Mouse (Mus musculus) embryonic facial prominence, embryonic 10.5 days (tissue): ENCODE measurements at regions not wholly inside any gene's neighbourhood (a gene's known extent, or its start where the extent isn't known, plus 50 kb on each side); places are given as distances from the start of the nearest gene placed in this dataset.

ENCODE experiments used
- DNase-seq: peaks from one replicate; pipeline ENCODE4 v3.0.0-alpha.2; 2017; ENCODE audit warnings: low spot score
- H3K27ac ChIP-seq: fragments of 300-500 bp; sonication (generic); replicated peaks from 2 replicates; pipeline ENCODE4 v1.5.1; 2016; ENCODE audit warnings: mild to moderate bottlenecking
- H3K27me3 ChIP-seq: fragments of 300-500 bp; sonication (generic); replicated peaks from 2 replicates; pipeline ENCODE4 v1.6.1; 2016; ENCODE audit warnings: low read depth, mild to moderate bottlenecking; ENCODE audit not compliant: poor library complexity, severe bottlenecking
- H3K36me3 ChIP-seq: fragments of 300-500 bp; sonication (generic); replicated peaks from 2 replicates; pipeline ENCODE4 v1.6.1; 2016; ENCODE audit warnings: mild to moderate bottlenecking, moderate library complexity
- H3K4me1 ChIP-seq: fragments of 300-500 bp; sonication (generic); 2 replicates; pipeline ENCODE4 v1.6.1; 2016
- H3K4me3 ChIP-seq: fragments of 300-500 bp; sonication (generic); 2 replicates; pipeline ENCODE4 v1.5.1; 2016; ENCODE audit warnings: mild to moderate bottlenecking, moderate library complexity
- H3K9me3 ChIP-seq: fragments of 300-500 bp; sonication (generic); 2 replicates; pipeline ENCODE4 v1.6.1; 2016; ENCODE audit warnings: mild to moderate bottlenecking
- WGBS: fragments of 180-500 bp; shearing (Covaris S2); methylation state at CpG from one replicate; pipeline ENCODE4 v1.1.7; 2016; 5-methylcytosine and 5-hydroxymethylcytosine counted together

DNA sequence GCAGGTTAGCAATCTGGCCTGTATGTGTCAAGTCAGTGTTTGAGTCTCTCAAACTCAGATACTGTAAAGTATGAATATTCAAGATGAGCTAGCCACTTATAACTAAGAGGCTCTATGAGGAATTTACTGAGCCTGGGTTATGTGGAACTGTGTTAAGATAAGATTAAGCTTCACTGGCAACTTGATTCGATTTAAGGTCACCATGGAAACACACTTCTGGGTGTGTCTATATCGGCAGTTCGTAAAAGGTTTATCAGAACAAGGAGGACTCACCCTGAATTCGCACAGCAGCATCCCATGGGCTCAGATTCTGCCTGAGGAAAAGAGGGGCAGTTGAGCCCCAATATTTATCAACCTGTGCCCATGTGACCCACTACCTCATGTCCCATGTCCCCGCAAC is 224.7 kb downstream of the Sox4 start:
- peaks cover 4% of the 10 kb centered on the region for H3K4me1 ChIP-seq
- H3K4me3 ChIP-seq: no peak overlapping the region
- WGBS: 91% methylated on average over 5 of the region's 5 CpGs
- no peak overlapping the region for H3K27ac ChIP-seq
- DNase-seq: no peak
- H3K27me3 ChIP-seq: no peaks in the 10 kb centered on the region
- no peaks in the 10 kb centered on the region for H3K9me3 ChIP-seq
- no peaks in the 10 kb centered on the region for H3K36me3 ChIP-seq

DNA sequence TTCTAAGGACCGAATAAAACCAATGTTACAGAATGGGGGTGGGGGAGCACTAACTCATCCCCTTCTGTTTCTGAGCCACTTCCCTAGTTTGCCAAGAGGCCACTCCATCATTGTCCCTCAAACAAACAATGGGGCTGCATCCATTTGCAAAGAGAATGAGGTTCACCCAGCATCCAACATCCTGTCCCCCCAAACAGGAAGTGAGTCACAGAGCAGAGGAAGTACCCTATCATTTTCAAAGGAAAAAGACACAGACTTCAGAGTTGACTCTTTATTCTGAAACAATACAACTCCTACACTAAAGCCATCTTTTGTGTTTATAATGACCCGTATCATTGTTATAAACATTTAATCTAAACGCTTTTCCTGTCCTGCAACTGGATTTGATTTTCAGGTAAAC is 229.2 kb downstream of the Sox4 start:
- DNase-seq: no peak
- peaks cover 36% of the 10 kb centered on the region for H3K4me1 ChIP-seq
- H3K36me3 ChIP-seq: no peaks in the 10 kb centered on the region
- no peaks in the 10 kb centered on the region for H3K27me3 ChIP-seq
- H3K9me3 ChIP-seq: no peaks in the 10 kb centered on the region
- no peak overlapping the region for H3K27ac ChIP-seq
- WGBS: 82% methylated on average over 3 of the region's 3 CpGs
- H3K4me3 ChIP-seq: no peak overlapping the region

DNA sequence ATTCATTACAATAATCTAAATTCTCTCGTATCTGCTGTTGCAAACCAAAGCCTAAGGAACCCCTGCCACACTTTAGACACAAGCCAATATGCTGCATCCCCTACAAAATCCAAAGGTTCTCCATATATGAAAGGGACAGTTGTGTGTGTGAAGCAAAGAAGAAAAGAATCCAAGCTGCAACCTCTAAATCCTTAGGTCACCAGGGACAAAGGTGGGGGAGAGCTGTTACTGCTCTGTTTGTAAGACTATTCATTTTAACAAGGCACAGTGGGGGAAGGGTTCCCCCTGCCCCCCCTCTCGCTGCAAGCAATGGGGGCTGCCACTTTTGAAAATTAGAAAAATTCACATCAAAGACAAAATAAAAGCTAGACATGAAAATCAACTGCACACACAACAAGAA is 231.4 kb downstream of the Sox4 start:
- peaks cover 58% of the 10 kb centered on the region for H3K4me1 ChIP-seq
- WGBS: 67% methylated on average over 2 of the region's 2 CpGs
- H3K27ac ChIP-seq: peak overlapping the region; percentile 32; the same call in 1 of the 2 replicates
- H3K27me3 ChIP-seq: no peaks in the 10 kb centered on the region
- H3K4me3 ChIP-seq: no peak overlapping the region
- H3K9me3 ChIP-seq: no peaks in the 10 kb centered on the region
- no peaks in the 10 kb centered on the region for H3K36me3 ChIP-seq
- no peak for DNase-seq

DNA sequence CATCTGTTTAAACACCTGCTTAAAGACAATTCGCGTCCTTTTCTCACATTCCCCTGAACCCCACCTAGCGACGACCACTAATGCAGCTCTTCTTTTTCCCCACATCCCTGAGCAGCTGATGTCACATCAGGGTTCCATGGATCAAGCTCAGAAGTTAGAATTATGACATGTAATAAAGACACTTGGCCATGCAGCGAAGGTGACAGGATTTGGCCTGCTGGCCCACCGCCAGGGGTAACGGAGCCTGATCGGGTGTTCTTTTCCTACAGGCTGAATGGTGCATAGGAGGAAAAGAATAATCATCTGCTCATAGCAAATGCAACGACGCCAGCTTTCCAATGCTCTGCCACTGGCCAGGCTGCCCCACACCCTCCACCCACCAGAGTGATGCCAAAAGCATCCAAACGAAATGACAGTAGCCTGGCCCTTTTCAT is 231.9 kb downstream of the Sox4 start:
- Histone ChIP-seq H3K27me3 (no peaks in the 10 kb centered on the region), H3K36me3 (no peaks in the 10 kb centered on the region), H3K9me3 (no peaks in the 10 kb centered on the region), H3K27ac (peak overlapping the region; percentile 44; the same call in 1 of the 2 replicates), H3K4me3 (no peak overlapping the region), H3K4me1 (peaks cover 59% of the 10 kb centered on the region)
- DNase-seq: no peak
- 79% methylated on average over 11 of the region's 11 CpGs for WGBS

DNA sequence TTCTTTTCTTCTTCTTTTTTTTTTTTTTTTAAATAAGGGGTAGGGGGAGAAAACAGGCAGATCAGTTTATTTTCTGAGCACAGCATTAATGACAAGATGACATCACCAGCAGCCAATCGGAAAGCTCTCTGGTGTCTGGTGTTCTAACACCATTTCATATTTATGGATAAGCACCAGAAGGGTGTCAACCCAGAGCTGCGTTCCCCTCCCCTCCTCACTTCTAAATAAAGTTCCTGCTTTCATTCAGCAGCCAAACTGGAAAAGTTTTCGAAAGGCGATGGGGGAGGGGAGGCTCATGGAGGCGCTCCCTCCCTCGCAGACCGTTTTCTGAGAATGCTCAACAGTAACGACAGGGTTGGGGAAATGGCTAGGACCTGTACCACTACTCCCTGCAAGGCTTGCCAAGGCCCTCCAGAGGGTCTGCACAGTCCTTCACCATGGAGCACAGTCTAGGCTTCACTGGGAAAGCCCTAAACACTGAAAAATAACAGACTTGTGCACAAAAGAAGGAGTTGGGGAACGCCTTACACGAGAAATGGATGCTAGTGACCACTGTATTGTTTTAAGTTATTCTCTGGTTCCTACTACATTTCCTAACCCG is 232.8 kb downstream of the Sox4 start:
- H3K4me3 ChIP-seq: 0 out of 2 replicates have a peak overlapping the region, but pooled peaks have one; percentile 4
- peak overlapping the region; percentile 77 for H3K27ac ChIP-seq
- no peak for DNase-seq
- 44% methylated on average over 11 of the region's 11 CpGs for WGBS
- H3K36me3 ChIP-seq: no peaks in the 10 kb centered on the region
- no peaks in the 10 kb centered on the region for H3K27me3 ChIP-seq
- H3K4me1 ChIP-seq: peaks cover 59% of the 10 kb centered on the region
- no peaks in the 10 kb centered on the region for H3K9me3 ChIP-seq

DNA sequence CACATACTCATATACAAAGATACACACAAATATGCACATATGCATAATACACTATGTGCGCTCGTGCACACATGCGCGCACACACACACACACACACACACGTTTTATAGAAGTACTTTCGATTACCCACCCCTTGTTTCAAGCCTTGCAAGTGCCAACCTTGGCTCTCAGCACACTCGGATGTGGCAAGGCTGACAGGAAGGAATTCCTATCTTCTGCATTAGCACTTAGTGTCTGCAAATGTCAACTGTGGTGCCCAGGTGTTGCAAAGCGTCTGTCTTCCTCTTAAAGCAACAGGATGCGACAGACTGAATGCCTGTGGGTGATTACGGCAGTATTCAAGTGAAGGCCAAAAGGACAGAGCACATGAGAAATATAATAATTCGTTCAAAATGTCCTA is 233.3 kb downstream of the Sox4 start:
- WGBS: 74% methylated on average over 11 of the region's 11 CpGs
- Histone ChIP-seq H3K27ac (peak overlapping the region; percentile 48; the same call in 1 of the 2 replicates), H3K27me3 (no peaks in the 10 kb centered on the region), H3K36me3 (no peaks in the 10 kb centered on the region), H3K9me3 (no peaks in the 10 kb centered on the region), H3K4me1 (peaks cover 59% of the 10 kb centered on the region), H3K4me3 (no peak overlapping the region)
- no peak for DNase-seq

DNA sequence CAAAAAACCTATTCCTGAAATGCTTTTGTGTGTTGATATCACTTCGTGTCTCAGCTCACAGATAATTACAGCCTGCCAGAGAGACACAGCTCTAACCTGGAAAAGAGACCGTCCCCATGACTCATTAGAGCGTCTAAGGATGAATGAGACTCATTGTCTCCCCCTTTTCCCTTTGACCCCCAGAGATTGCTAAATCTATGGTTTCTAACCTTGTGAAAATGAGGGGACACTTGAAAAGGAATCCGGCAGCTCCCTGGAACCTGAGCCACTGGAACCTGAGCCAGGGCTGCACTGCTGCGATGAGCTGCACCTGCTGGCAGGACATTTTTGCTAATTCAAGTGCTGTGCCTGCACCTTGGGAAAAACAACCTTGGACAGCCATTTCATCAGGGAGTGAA is 234.6 kb downstream of the Sox4 start:
- no peaks in the 10 kb centered on the region for H3K36me3 ChIP-seq
- WGBS: 24% methylated on average over 5 of the region's 5 CpGs
- H3K4me3 ChIP-seq: 0 out of 2 replicates have a peak overlapping the region, but pooled peaks have one; percentile 0
- peak; percentile 48 for DNase-seq
- H3K27me3 ChIP-seq: no peaks in the 10 kb centered on the region
- H3K27ac ChIP-seq: peak overlapping the region; percentile 63; the same call in 1 of the 2 replicates
- peaks cover 59% of the 10 kb centered on the region for H3K4me1 ChIP-seq
- no peaks in the 10 kb centered on the region for H3K9me3 ChIP-seq

DNA sequence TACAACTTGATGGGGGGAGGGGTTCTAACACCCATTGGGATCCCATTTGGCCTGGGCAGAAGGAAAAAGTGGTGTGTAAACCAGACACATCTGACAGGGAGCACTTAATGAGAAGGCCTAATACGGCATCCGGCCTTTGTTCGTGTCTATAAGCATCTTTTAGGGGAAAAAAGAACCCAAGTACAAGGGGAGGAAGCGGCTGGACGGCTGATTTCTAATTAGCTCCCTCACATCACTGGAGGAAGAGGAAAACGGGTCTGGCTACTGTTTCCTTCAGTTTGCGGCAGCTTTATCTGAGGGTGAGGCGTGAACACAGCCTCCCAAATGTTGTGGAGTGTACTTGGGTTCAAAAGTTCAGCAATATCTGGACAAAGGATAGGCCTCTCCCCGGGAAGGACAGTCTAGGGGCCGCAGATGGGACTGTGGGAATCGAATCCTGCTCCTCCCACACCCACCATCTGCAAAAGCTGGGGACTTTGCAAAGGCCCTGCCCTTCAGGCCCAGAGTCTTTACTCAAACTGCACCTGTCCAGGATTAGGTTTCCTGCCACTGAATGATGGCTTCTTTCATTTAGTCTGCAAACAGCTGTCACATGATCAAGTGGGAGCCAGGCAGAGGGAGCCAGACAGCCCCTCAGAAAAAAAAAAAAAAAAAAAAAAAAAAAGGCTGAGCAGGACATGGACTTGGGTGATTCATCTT is 235.2 kb downstream of the Sox4 start:
- H3K4me1 ChIP-seq: peaks cover 59% of the 10 kb centered on the region
- 26% methylated on average over 11 of the region's 11 CpGs for WGBS

DNA sequence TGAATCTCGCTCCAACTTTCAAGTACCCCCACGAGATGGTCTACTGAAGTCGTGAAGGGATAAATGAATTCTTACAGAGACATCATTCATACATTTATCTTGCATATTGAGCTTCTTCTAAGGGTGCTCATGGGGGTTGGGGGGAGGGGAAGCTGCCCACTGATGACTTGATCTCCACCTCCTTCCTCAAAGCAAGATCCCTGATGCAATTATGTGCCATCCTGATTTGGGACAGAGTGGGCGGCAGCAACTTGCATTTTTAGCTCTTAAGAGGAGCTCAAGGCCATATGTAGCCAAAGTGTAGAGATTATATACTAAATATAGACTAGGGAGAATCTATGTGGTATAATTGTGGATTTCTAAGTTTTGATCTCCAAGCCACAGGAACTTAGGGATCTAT is 236.1 kb downstream of the Sox4 start:
- H3K4me1 ChIP-seq: peaks cover 55% of the 10 kb centered on the region
- WGBS: 91% methylated on average over 4 of the region's 4 CpGs

More for the DNA sequence above, 235.2 kb downstream of the Sox4 start:
- DNase-seq: peak; percentile 75
- no peaks in the 10 kb centered on the region for H3K36me3 ChIP-seq
- H3K9me3 ChIP-seq: no peaks in the 10 kb centered on the region
- H3K4me3 ChIP-seq: peak overlapping the region; percentile 11; the same call in 1 of the 2 replicates
- peak overlapping the region; percentile 77 for H3K27ac ChIP-seq
- H3K27me3 ChIP-seq: no peaks in the 10 kb centered on the region

DNA sequence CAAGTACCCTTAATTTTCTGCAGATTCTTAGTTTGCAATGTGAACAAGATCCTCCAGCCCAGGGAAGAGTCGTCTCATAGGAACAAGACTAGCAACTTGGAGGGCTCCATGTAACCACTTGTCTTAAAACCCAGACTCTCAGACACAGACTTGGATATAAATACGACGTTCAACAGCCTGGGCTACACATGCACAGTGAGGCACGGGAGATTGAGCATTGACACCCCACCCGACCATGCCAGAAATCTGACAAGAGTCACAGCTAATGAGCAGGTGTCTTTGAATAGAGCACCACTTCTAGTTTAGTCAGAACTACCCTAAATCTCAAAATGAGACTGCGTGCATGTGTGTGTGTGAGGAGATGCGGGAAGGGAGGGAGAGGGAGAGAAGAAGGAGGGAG is 243.5 kb downstream of the Sox4 start:
- Histone ChIP-seq H3K36me3 (peaks cover 7% of the 10 kb centered on the region; the same call in 1 of the 2 replicates), H3K9me3 (no peaks in the 10 kb centered on the region), H3K4me1 (peaks cover 9% of the 10 kb centered on the region), H3K27ac (no peak overlapping the region), H3K4me3 (no peak overlapping the region), H3K27me3 (no peaks in the 10 kb centered on the region)
- WGBS: 88% methylated on average over 7 of the region's 7 CpGs
- no peak for DNase-seq

More for the DNA sequence above, 236.1 kb downstream of the Sox4 start:
- Histone ChIP-seq H3K27ac (peak overlapping the region; percentile 77), H3K36me3 (no peaks in the 10 kb centered on the region), H3K27me3 (no peaks in the 10 kb centered on the region), H3K4me3 (no peak overlapping the region), H3K9me3 (no peaks in the 10 kb centered on the region)
- DNase-seq: no peak

DNA sequence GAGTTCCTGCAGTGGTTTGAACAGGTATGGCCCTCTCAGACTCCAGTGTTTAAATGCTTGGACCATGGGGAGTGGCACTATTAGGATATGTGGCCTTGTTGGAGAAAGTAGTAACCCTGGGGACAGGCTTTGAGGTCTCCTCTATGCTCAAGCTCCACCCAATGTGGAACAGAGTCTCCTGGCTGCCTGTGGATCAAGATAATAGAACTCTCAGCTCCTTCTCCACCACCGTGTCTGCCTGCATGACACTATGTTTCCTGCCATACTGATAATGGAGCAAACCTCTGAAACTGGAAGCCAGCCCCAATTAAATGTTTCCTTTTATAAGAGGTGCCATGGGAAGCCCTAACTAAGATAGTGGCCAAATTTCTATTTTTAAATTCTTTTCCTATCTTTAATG is 252.2 kb downstream of the Sox4 start:
- Histone ChIP-seq H3K36me3 (peaks cover 7% of the 10 kb centered on the region; the same call in 1 of the 2 replicates), H3K27me3 (no peaks in the 10 kb centered on the region), H3K4me1 (peaks cover 28% of the 10 kb centered on the region), H3K9me3 (no peaks in the 10 kb centered on the region), H3K4me3 (no peak overlapping the region), H3K27ac (no peak overlapping the region)
- DNase-seq: no peak
- WGBS: 62% methylated on average over 1 of the region's 1 CpGs

DNA sequence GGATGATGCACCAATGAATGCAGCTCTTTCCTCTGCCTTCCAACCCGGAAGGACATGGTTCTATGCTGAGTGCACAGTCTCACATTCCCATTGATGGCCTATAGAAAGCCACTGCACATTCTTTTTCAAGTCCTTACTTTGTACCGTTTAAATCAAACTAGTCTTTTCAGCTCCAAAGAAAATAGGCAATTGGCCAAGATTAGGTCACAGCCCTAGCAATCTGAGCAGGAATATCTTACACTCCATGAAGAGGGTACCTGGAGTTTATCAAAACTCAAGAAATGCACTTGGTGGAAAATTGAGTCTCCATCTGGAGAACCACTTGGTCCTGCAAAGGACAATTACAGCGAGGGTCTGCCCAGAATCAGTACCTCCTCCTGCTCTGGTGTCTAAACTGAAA is 253.4 kb downstream of the Sox4 start:
- no peak for DNase-seq
- Histone ChIP-seq H3K27me3 (no peaks in the 10 kb centered on the region), H3K4me3 (no peak overlapping the region), H3K27ac (no peak overlapping the region), H3K4me1 (peaks cover 39% of the 10 kb centered on the region), H3K36me3 (0 out of 2 replicates have a peak, but pooled peaks cover under 1% of the 10 kb centered on the region), H3K9me3 (no peaks in the 10 kb centered on the region)
- WGBS: 89% methylated on average over 3 of the region's 3 CpGs

DNA sequence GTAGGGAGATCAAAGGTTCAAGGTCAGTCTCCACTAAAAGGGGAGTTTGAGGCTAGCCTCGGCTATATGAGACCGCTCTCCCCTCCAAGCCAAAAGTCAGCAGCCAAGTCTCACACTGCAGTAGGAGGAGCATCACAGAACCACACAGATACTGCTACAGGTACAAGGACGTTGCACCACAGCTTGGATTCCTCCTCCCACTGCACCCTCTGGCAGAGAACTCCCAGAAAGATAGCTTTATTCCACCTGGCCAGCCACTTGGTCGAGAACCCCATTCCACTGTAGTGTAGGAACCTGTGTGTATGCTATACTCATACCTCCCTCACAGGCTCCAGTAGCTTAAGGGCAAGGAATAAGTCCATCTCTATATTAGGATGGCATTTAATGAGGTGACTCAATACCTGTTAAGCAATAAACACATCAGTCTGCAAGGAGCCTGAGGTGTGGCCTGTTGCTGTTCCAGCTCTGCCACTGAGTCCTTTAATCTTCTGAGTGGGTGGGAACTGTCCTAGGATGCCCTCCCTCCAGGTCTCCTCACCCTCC is 254.0 kb downstream of the Sox4 start:
- H3K27me3 ChIP-seq: no peaks in the 10 kb centered on the region
- H3K9me3 ChIP-seq: no peaks in the 10 kb centered on the region
- peaks cover 39% of the 10 kb centered on the region for H3K4me1 ChIP-seq
- H3K27ac ChIP-seq: no peak overlapping the region
- H3K36me3 ChIP-seq: no peaks in the 10 kb centered on the region
- no peak overlapping the region for H3K4me3 ChIP-seq
- WGBS: 91% methylated on average over 4 of the region's 4 CpGs
- no peak for DNase-seq
